Mouse (Mus musculus): ENCODE data around the gene Ppp2r5b. TPM values are rescaled to one million over a fixed set of nuclear protein-coding genes. Genes with fewer than 3 reads are reported as not detected.
A peak's percentile ranks its signal among the peaks of the same experiment; 100 is the strongest.

Ppp2r5b gene
- polyA plus RNA-seq, 1 experiment from 2014 or later: 140 TPM

DNA sequence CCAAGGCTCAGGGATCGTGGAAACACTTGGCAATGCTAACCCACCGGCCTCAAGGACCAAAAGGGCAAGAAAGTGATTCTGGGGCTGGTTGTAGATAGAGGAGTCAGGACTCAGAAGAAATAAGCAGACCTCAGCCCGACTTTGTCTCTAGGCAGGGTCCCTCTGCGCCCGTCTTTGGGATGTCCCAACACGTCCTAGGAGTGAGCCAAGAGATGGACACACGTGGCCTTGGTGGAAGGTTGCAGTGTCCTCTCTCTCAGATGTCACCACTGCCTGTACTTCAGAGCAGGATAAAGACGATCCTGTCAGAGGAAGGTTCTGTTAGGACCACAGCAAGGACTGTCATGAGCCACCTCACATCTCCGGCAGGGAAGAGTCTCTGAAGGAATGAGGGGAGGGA is 35.0 kb upstream of the Ppp2r5b start:
- 58% methylated on average over 9 of the region's 9 CpGs for WGBS

DNA sequence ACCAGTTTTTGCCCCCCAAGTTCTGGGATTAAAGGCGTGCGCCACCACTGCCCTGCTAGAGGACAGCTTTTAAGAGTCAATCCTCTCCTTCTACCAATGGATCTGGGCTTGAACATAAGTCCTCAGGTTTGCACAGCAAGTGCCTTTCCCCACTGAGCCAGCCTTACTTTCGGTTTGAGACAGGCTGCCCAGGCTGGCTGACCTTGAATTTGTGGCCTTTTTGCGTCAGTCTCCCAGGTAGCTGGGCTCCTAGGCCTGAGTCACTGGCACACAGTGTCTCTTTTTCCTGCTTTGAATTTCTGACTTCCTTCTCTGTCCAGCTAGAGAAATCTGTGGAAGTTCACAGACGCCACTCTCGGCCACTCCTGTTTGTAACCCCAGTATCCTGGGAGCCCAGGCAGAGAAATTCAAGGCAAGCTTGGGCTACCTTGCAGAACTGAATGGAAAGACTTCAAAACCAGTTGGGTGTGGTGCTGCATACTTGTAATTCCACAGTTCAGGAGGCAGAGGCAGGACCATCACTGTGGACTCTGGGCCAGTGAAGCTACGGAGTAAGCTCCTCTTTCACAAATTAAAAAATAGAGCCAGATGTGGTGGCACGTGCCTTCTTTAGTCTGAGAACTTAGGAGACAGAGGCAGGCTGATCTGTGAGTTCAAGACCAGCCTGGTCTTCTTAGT is 34.3 kb upstream of the Ppp2r5b start:
- Histone ChIP-seq H3K4me2 (replicated peaks) (no peak overlapping the region), H3K9ac (no peak overlapping the region), H3K4me1 (replicated peaks; ENCODE audit: control insufficient read depth, insufficient read depth, low read length) (no peaks in the 10 kb centered on the region), H3K27me3 (ENCODE audit: control insufficient read depth, insufficient read depth, low read length) (no peaks in the 10 kb centered on the region), H3K9me3 (ENCODE audit: control insufficient read depth, low read length) (no peaks in the 10 kb centered on the region), H3K27ac (no peak overlapping the region), H3K4me3 (replicated peaks; ENCODE audit: low read length) (no peak overlapping the region), H3K36me3 (replicated peaks; ENCODE audit: control insufficient read depth, insufficient read depth) (no peaks in the 10 kb centered on the region)
- ATAC-seq (ENCODE audit: low FRiP score) (no peak), DNase-seq (ENCODE audit: low spot score) (no peak)
- 88% methylated on average over 8 of the region's 8 CpGs for WGBS

More for the DNA sequence above, 35.0 kb upstream of the Ppp2r5b start:
- no peak overlapping the region for H3K4me2 ChIP-seq (replicated peaks)
- ATAC-seq (ENCODE audit: low FRiP score) (no peak), DNase-seq (ENCODE audit: low spot score) (no peak)
- no peaks in the 10 kb centered on the region for H3K9me3 ChIP-seq (ENCODE audit: control insufficient read depth, low read length)
- no peak overlapping the region for H3K4me3 ChIP-seq (replicated peaks; ENCODE audit: low read length)
- no peak overlapping the region for H3K9ac ChIP-seq
- no peaks in the 10 kb centered on the region for H3K36me3 ChIP-seq (replicated peaks; ENCODE audit: control insufficient read depth, insufficient read depth)
- H3K27me3 ChIP-seq (ENCODE audit: control insufficient read depth, insufficient read depth, low read length): no peaks in the 10 kb centered on the region
- no peak overlapping the region for H3K27ac ChIP-seq
- peaks cover 2% of the 10 kb centered on the region; the same call in 1 of the 2 replicates for H3K4me1 ChIP-seq (replicated peaks; ENCODE audit: control insufficient read depth, insufficient read depth, low read length)

DNA sequence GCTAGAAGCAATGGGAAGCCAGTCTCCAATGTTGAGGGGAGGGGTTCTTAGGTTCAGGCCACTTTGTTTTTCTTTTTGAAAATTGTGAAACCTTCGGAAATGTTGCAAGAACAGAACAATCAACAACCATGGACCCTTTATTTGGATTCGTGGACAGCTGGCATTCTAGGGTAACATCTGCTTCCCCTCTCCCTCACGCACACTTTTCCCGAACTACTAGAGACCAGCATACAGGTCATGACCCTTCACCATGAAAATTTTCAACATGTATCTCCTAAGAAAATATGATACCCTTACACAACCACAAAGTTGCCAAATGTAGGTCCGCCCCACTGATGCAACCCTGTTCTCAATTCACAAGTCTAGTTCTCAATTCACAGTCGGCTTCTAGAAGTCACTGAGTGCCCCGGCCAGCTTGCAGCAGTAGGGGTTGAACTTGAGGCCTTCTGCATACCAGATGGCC is 33.0 kb upstream of the Ppp2r5b start:
- no peaks in the 10 kb centered on the region for H3K9me3 ChIP-seq (ENCODE audit: control insufficient read depth, low read length)
- H3K4me1 ChIP-seq (replicated peaks; ENCODE audit: control insufficient read depth, insufficient read depth, low read length): no peaks in the 10 kb centered on the region
- H3K27me3 ChIP-seq (ENCODE audit: control insufficient read depth, insufficient read depth, low read length): no peaks in the 10 kb centered on the region
- H3K4me3 ChIP-seq (replicated peaks; ENCODE audit: low read length): no peak overlapping the region
- ATAC-seq (ENCODE audit: low FRiP score) (no peak), DNase-seq (ENCODE audit: low spot score) (no peak)
- no peak overlapping the region for H3K4me2 ChIP-seq (replicated peaks)
- no peak overlapping the region for H3K27ac ChIP-seq
- WGBS: 81% methylated on average over 7 of the region's 7 CpGs
- H3K9ac ChIP-seq: no peak overlapping the region
- no peaks in the 10 kb centered on the region for H3K36me3 ChIP-seq (replicated peaks; ENCODE audit: control insufficient read depth, insufficient read depth)

DNA sequence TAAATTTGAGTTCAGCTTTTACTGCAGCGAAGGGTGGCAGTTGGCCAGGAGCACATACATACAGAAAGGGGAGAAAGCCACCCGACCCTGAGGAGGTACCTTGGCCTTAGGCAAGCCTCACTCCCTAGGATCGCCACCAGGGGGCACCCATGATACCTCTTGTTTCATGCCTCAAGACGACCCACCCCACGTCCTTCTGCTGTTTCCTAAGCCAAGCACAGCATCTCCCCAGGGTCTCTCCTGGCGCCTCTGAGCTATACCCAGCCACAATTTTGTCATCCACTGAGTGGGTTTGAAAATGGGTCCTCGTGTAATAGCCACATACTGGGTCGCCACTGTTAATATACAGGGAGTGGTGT is 32.5 kb upstream of the Ppp2r5b start:
- H3K36me3 ChIP-seq (replicated peaks; ENCODE audit: control insufficient read depth, insufficient read depth): no peaks in the 10 kb centered on the region
- ATAC-seq (ENCODE audit: low FRiP score) (peak; percentile 69; the same call in 1 of the 2 replicates), DNase-seq (ENCODE audit: low spot score) (peak; percentile 89)
- no peaks in the 10 kb centered on the region for H3K9me3 ChIP-seq (ENCODE audit: control insufficient read depth, low read length)
- no peaks in the 10 kb centered on the region for H3K27me3 ChIP-seq (ENCODE audit: control insufficient read depth, insufficient read depth, low read length)
- no peak overlapping the region for H3K27ac ChIP-seq
- H3K9ac ChIP-seq: no peak overlapping the region
- no peaks in the 10 kb centered on the region for H3K4me1 ChIP-seq (replicated peaks; ENCODE audit: control insufficient read depth, insufficient read depth, low read length)
- no peak overlapping the region for H3K4me3 ChIP-seq (replicated peaks; ENCODE audit: low read length)
- no peak overlapping the region for H3K4me2 ChIP-seq (replicated peaks)
- WGBS: 16% methylated on average over 8 of the region's 8 CpGs

DNA sequence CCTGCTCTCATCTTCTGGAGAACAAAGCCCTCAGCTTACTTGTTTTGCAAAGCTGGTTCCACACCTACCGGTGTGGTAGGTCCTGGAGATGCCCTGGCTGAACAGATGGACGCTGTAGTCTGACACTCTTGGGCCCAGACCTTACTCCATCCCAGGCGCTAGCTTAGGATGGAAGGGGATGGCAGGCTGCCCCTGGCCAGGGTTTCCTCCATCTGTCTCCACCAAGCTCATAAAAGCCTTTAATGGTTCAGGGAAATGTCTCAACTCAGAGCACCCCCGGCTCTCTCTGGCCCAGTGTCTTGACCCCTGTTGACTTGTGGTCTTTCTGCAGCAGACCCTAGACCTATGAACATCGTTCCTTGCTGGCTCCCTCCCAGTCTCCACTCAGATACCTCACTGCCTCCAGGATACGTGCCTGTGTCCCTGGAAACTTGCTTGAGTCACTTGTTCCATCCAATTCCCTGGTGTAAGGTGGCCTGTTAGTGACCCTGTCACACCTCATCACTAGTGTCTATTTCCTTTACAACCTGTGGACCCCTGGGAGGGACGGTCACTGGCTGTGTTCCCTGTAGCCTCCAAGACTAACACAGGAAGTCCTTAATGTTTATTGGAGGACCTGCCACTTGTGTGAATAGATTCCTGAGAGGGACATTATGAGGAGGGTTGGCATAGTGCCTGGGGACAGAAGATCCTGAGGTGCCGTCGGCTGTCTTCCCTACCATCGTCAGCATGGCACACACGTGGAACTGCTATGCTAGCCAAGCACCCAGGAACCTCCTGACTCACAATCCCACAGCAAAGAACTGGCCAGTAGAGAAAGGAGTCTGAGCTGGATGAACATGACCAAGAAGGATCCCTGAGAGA is 31.9 kb upstream of the Ppp2r5b start:
- H3K27ac ChIP-seq: no peak overlapping the region
- H3K36me3 ChIP-seq (replicated peaks; ENCODE audit: control insufficient read depth, insufficient read depth): peaks cover 3% of the 10 kb centered on the region; the same call in 1 of the 2 replicates
- H3K27me3 ChIP-seq (ENCODE audit: control insufficient read depth, insufficient read depth, low read length): no peaks in the 10 kb centered on the region
- H3K4me1 ChIP-seq (replicated peaks; ENCODE audit: control insufficient read depth, insufficient read depth, low read length): no peaks in the 10 kb centered on the region
- no peak for DNase-seq (ENCODE audit: low spot score)
- no peak overlapping the region for H3K4me2 ChIP-seq (replicated peaks)
- no peak overlapping the region for H3K9ac ChIP-seq
- no peak for ATAC-seq (ENCODE audit: low FRiP score)
- H3K4me3 ChIP-seq (replicated peaks; ENCODE audit: low read length): no peak overlapping the region
- H3K9me3 ChIP-seq (ENCODE audit: control insufficient read depth, low read length): no peaks in the 10 kb centered on the region
- 74% methylated on average over 11 of the region's 11 CpGs for WGBS

DNA sequence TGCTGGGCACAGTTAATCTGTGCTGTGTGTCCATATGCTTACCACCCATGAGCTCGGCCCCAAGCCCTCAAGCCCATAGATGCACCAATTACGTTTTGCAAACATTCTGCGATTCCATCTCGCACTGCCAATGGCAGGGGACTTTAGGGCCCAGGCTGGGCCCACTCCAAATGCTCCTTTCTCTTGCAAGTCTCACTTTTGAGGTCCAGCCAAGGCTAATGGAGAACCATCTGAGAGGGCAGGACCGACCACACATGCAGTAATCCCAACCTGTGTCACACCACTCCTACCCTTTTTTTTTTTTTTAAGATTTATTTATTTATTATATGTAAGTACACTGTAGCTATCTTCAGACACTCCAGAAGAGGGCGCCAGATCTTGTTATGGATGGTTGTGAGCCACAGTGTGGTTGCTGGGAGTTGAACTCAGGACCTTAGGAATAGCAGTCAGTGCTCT is 30.1 kb upstream of the Ppp2r5b start:
- WGBS: 64% methylated on average over 6 of the region's 6 CpGs
- Histone ChIP-seq H3K36me3 (replicated peaks; ENCODE audit: control insufficient read depth, insufficient read depth) (peaks cover 21% of the 10 kb centered on the region), H3K27ac (no peak overlapping the region), H3K27me3 (ENCODE audit: control insufficient read depth, insufficient read depth, low read length) (no peaks in the 10 kb centered on the region), H3K4me3 (replicated peaks; ENCODE audit: low read length) (no peak overlapping the region), H3K4me2 (replicated peaks) (no peak overlapping the region), H3K9me3 (ENCODE audit: control insufficient read depth, low read length) (no peaks in the 10 kb centered on the region), H3K9ac (no peak overlapping the region), H3K4me1 (replicated peaks; ENCODE audit: control insufficient read depth, insufficient read depth, low read length) (no peaks in the 10 kb centered on the region)
- no peak for ATAC-seq (ENCODE audit: low FRiP score)
- DNase-seq (ENCODE audit: low spot score): no peak

DNA sequence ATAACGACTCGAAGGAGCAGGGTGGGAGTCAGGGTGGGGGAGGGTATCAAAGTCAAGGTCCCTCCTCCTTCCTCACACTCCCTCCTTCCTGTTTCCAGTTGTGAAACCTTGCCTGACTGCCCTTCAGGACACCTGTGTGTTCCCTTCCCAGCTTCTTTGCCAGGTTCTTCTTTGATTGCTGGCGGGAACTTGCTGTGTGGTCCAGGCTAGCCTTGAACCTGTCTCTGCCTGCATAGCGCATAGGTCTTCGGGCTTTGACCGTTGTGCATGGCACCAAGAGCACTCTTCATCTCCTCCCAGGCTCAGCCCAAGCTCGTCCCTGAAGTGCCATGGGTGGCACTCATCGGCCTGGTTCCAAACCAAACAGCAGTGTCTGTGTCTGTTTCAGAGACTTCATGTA is 29.3 kb upstream of the Ppp2r5b start:
- WGBS: 83% methylated on average over 8 of the region's 8 CpGs
- peaks cover 29% of the 10 kb centered on the region for H3K36me3 ChIP-seq (replicated peaks; ENCODE audit: control insufficient read depth, insufficient read depth)
- ATAC-seq (ENCODE audit: low FRiP score) (no peak), DNase-seq (ENCODE audit: low spot score) (no peak)
- H3K4me2 ChIP-seq (replicated peaks): no peak overlapping the region
- H3K27ac ChIP-seq: no peak overlapping the region
- H3K27me3 ChIP-seq (ENCODE audit: control insufficient read depth, insufficient read depth, low read length): no peaks in the 10 kb centered on the region
- H3K9ac ChIP-seq: no peak overlapping the region
- no peak overlapping the region for H3K4me3 ChIP-seq (replicated peaks; ENCODE audit: low read length)
- no peaks in the 10 kb centered on the region for H3K4me1 ChIP-seq (replicated peaks; ENCODE audit: control insufficient read depth, insufficient read depth, low read length)
- H3K9me3 ChIP-seq (ENCODE audit: control insufficient read depth, low read length): no peaks in the 10 kb centered on the region

DNA sequence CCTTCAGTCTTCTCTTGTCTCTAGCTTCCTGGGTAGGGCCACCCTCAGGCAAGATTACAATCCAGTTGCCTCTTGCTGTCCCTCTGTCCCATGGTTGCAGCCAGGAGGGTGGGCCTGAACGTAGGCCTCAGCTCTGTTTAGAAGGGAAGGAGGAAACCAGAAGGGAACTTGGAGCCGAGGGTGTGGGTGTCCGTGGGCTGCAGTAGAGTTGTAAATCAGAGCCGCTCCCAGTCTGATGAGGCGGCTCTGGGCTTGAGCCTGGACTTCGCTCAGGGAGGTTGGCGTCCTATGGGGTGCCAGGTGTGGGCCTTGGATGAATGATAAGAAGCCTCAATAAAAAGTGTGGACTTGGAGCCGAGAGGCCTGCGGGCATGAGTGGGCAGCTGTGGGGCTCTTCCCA is 28.5 kb upstream of the Ppp2r5b start:
- H3K36me3 ChIP-seq (replicated peaks; ENCODE audit: control insufficient read depth, insufficient read depth): peaks cover 33% of the 10 kb centered on the region
- no peak overlapping the region for H3K27ac ChIP-seq
- no peaks in the 10 kb centered on the region for H3K4me1 ChIP-seq (replicated peaks; ENCODE audit: control insufficient read depth, insufficient read depth, low read length)
- 78% methylated on average over 9 of the region's 9 CpGs for WGBS
- H3K9ac ChIP-seq: no peak overlapping the region
- no peak for DNase-seq (ENCODE audit: low spot score)
- H3K27me3 ChIP-seq (ENCODE audit: control insufficient read depth, insufficient read depth, low read length): no peaks in the 10 kb centered on the region
- no peaks in the 10 kb centered on the region for H3K9me3 ChIP-seq (ENCODE audit: control insufficient read depth, low read length)
- no peak overlapping the region for H3K4me2 ChIP-seq (replicated peaks)
- no peak overlapping the region for H3K4me3 ChIP-seq (replicated peaks; ENCODE audit: low read length)
- ATAC-seq (ENCODE audit: low FRiP score): no peak

DNA sequence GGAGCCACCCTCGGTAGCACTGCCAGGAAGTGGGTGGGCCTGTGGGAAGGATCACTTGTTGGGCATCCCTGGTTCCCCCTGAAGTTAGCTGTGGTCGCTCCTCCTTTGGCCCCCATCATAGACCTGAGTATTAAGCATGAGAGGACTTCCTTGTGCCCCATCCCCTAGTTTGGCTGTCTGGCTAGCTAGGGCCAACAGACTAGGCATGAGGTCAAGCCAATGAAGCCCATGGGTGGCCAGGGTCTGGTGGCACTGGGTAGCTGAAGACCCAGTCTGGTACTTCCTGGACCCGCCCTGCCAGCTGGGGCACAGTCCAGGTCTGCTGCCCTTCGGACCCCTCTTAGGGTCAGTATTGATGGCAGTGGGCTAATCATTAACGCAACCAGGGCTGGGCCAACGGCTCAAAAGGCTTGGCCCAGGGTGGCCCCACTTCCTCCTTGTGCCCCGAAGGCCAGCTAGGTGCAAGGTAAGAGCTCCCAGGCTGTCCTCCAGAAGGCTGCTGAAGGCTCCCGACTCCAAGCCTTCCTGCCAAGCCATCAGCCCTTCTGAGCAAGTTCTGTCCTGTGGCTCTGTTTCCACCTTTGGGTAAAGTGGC is 27.3 kb upstream of the Ppp2r5b start:
- Histone ChIP-seq H3K4me1 (replicated peaks; ENCODE audit: control insufficient read depth, insufficient read depth, low read length) (no peaks in the 10 kb centered on the region), H3K9ac (no peak overlapping the region), H3K27me3 (ENCODE audit: control insufficient read depth, insufficient read depth, low read length) (no peaks in the 10 kb centered on the region), H3K4me3 (replicated peaks; ENCODE audit: low read length) (no peak overlapping the region), H3K4me2 (replicated peaks) (no peak overlapping the region), H3K9me3 (ENCODE audit: control insufficient read depth, low read length) (no peaks in the 10 kb centered on the region), H3K27ac (no peak overlapping the region), H3K36me3 (replicated peaks; ENCODE audit: control insufficient read depth, insufficient read depth) (peaks cover 45% of the 10 kb centered on the region)
- 78% methylated on average over 8 of the region's 8 CpGs for WGBS
- ATAC-seq (ENCODE audit: low FRiP score) (no peak), DNase-seq (ENCODE audit: low spot score) (no peak)

All from hindbrain, embryonic 14.5 days (tissue).